Mouse (Mus musculus) cortical plate, adult 2 months (tissue): ENCODE data around the gene Elovl1.

Source experiments
- CTCF ChIP-seq: fragments of 200-500 bp; IDR thresholded peaks from 2 replicates; pipeline ENCODE4 v1.5.1; 2011; ENCODE audit warnings: mild to moderate bottlenecking, control low read depth, low read length; ENCODE audit not compliant: insufficient read depth; ENCODE audit errors: extremely low read depth
- POLR2A ChIP-seq: fragments of 200-500 bp; IDR thresholded peaks from 2 replicates; pipeline ENCODE4 v1.6.1; 2011; ENCODE audit warnings: mild to moderate bottlenecking, low read length, control low read depth; ENCODE audit not compliant: insufficient read depth; ENCODE audit errors: extremely low read depth

DNA sequence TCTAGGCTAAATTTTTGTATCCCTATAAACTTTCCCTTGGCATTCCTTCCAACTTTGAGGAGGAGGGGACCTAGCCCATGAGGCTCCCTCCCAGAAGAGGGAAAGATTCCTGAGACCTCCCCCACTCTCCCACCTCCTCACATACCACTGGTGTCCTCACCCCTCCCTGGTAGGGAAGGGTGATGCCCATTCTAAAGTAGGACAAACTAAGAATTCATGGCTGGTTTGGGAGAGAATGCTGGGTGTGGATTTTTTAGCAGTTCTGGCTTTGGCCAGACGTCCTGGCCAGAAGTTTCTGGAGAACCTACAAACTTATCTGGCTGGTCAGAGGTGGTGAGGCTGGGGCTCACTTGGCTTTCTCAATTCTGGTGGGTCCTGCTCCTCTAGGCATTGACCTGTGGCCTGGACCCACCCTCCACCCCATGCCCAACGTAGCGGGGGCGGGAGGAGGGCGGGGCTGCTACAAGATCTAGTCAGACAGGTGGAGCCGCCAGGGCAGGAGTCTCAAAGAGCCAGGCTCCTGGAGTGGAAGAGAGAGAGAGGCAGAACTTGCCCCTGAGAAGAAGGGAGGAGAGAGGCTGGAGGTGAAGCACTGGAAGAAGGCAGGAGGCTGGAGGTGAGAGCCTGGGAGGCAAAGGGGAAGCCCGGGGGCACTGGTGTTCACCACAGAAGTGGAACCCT is 1.5 kb downstream of the Elovl1 start:
- TF ChIP-seq CTCF = no peak
- TF ChIP-seq POLR2A = no peak
